Mouse (Mus musculus): Measurements from ENCODE around the gene Pla2g1b.

DNA sequence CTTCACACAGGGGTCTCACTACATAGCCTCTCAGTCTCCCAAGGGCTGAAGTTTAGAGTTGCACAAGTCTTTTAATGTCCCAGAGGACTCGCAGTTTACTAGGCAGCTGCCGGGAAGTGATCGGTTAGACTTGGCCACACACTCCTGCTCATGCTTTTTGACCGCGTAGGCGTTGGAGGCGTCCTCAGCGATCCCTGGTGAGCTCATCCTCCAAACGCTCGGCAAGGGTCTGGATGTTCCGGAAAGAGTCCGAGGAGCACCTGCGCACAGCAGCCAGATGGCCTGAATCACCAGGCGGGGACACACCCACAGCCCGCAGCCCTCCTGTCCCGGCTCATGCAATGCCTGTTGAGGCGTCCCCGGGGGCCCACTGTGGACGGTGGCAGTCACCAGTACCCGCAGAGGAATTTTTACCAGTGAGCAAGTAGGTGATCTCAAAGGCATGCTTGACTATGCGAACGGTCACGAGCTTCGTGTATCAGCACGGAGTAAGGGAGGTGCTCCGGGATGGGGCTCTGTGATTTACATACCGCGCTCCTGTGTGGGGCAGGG, 25.8 kb downstream of the Pla2g1b start:
- TF ChIP-seq CTCF (IDR thresholded peaks at IDR 0.05; ENCODE audit: low read depth) (no peak), EP300 (optimal IDR thresholded peaks at IDR 0.05) (no peak)

Data from stomach, postnatal 0 days (tissue).